Mouse (Mus musculus) frontal cortex, postnatal 25 days (tissue): Measurements from ENCODE around the gene Slc6a3.

ENCODE experiments used
- DNase-seq, 2 experiments: peaks; one replicate each; pipeline ENCODE4 v3.0.0; 2022; ENCODE audit warnings: low spot score in 2 of 2

The Slc6a3 gene

GRCm38 (mm10) chr13:73536403-73536821 lies at the start of gene Slc6a3:
Gene Slc6a3 (plus strand): TSS chr13:73536747.
- no peak for DNase-seq

GRCm38 (mm10) chr13:73488105-73488504 lies 48.4 kb upstream of the Slc6a3 start:
- no peak for DNase-seq

- DNase-seq: no peak
These were observed 47.8 kb upstream of the Slc6a3 start for GRCm38 (mm10) chr13:73488707-73489106.

- no peak for DNase-seq
These were observed 46.6 kb upstream of the Slc6a3 start for GRCm38 (mm10) chr13:73489986-73490385.

- no peak for DNase-seq
These were observed 45.9 kb upstream of the Slc6a3 start for GRCm38 (mm10) chr13:73490564-73491170.

GRCm38 (mm10) chr13:73493183-73493582 lies 43.4 kb upstream of the Slc6a3 start:
- DNase-seq: no peak

GRCm38 (mm10) chr13:73494528-73494927 lies 42.0 kb upstream of the Slc6a3 start:
- no peak for DNase-seq

- no peak for DNase-seq
These were observed 40.4 kb upstream of the Slc6a3 start for GRCm38 (mm10) chr13:73496137-73496536.

GRCm38 (mm10) chr13:73499893-73500604 lies 36.5 kb upstream of the Slc6a3 start:
- DNase-seq: no peak

- DNase-seq: no peak
These were observed 33.8 kb upstream of the Slc6a3 start for GRCm38 (mm10) chr13:73502719-73503118.

GRCm38 (mm10) chr13:73505686-73506467 lies 30.7 kb upstream of the Slc6a3 start:
- peak; percentile 83 to 87 for DNase-seq

- no peak for DNase-seq
These were observed 27.6 kb upstream of the Slc6a3 start for GRCm38 (mm10) chr13:73508817-73509550.

GRCm38 (mm10) chr13:73509869-73510268 lies 26.7 kb upstream of the Slc6a3 start:
- no peak for DNase-seq

- DNase-seq: peak; percentile 63 to 77
These were observed 23.5 kb upstream of the Slc6a3 start for GRCm38 (mm10) chr13:73512776-73513673.

- no peak for DNase-seq
These were observed 19.7 kb upstream of the Slc6a3 start for GRCm38 (mm10) chr13:73516886-73517285.

- DNase-seq: no peak
These were observed 2.8 kb upstream of the Slc6a3 start for GRCm38 (mm10) chr13:73533716-73534115.

GRCm38 (mm10) chr13:73535287-73535686 lies 1.3 kb upstream of the Slc6a3 start:
- DNase-seq: no peak

- DNase-seq: no peak
These were observed 277 bp downstream of the Slc6a3 start for GRCm38 (mm10) chr13:73536824-73537223.

GRCm38 (mm10) chr13:73564201-73564600 lies 27.7 kb downstream of the Slc6a3 start:
- no peak for DNase-seq

GRCm38 (mm10) chr13:73575051-73575450 lies 38.5 kb downstream of the Slc6a3 start:
- DNase-seq: no peak

- DNase-seq: no peak
These were observed 40.7 kb downstream of the Slc6a3 start for GRCm38 (mm10) chr13:73577277-73577676.
